Mouse (Mus musculus): ENCODE results near the gene Akap12.

Akap12 gene

GRCm38 (mm10) chr10:4266041-4266930, at the start of gene Akap12:
Gene Akap12, plus strand, starts transcription at chr10:4266380.
- peak; percentile 36 to 45 for DNase-seq (ENCODE audit: low spot score in 2 of 2)

- no peak for DNase-seq (ENCODE audit: low spot score in 2 of 2)
Measured at GRCm38 (mm10) chr10:4230563-4231359, 35.4 kb upstream of the Akap12 start.

DNA sequence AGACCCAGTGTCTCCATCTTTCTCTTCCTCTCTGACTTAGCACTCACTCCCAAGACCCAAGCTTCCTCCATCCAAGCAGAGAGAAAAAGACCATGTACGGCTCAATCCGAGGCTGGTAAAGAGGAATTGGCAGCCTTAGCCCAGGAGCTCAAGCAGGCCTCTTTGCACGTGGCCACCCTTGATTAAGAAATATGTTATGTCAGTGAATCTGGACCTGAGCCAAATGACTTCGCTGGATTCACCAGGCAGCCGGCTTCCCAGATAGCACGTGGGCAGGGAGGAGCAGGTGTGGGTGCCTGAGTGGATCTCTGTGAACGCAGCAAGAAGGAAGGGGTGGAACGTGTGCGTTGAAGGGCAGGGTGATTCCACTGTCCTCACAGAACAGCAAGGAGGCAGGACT, 33.1 kb upstream of the Akap12 start:
- DNase-seq (ENCODE audit: low spot score in 2 of 2), result no peak

GRCm38 (mm10) chr10:4239794-4240574, 26.2 kb upstream of the Akap12 start:
- DNase-seq (ENCODE audit: low spot score in 2 of 2), result peak in 1 of 2 experiments; percentile 14

- DNase-seq (ENCODE audit: low spot score in 2 of 2), result peak; percentile 44 to 45
Measured at GRCm38 (mm10) chr10:4243591-4244300, 22.4 kb upstream of the Akap12 start.

GRCm38 (mm10) chr10:4245812-4246211, 20.4 kb upstream of the Akap12 start:
- DNase-seq (ENCODE audit: low spot score in 2 of 2), result peak; percentile 20 to 54

DNA sequence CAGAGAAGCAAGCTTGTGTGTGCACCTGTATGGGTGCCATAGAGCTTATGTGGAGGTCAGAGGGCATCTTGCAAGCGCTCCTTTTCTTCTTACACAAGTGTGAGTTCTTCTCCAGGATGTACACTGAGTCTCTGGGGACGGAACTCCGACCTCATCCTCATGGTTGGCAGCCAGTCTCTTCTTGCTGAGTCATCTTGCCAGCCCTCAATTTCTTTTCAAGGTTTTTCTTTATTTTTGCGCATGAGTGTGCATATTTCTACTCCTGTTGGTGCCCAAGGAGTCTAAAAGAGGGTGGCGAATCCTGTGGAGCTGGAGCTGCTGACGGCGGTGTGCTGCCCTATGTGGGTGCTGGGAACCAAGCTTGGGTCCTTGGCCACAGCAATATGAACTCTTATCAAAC, 19.8 kb upstream of the Akap12 start:
- no peak for DNase-seq (ENCODE audit: low spot score in 2 of 2)

- DNase-seq (ENCODE audit: low spot score in 2 of 2), result no peak
Measured at GRCm38 (mm10) chr10:4249235-4249845, 16.8 kb upstream of the Akap12 start.

GRCm38 (mm10) chr10:4250681-4251080, 15.5 kb upstream of the Akap12 start:
- DNase-seq (ENCODE audit: low spot score in 2 of 2), result no peak

- no peak for DNase-seq (ENCODE audit: low spot score in 2 of 2)
Measured at GRCm38 (mm10) chr10:4253613-4254012, 12.6 kb upstream of the Akap12 start.

DNA sequence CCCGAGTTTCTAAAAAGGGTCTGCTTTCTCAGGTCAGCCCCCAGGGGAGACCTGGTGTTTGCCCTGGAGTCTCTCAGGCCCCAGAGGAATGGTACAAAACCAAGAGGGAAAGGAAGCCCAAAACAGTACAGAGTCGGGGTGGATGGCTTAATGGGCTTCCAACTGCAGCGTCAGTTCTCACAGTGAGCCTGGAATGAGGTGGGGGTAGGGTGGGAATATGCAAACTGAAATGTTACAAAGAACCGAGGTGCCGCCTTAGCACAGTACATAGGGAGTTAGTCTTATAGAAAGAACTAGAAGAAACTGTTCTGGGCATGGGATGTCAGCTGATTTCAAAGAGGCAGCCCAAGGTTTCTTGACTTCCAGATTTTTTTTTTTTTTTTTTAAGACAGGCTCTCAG, 11.7 kb upstream of the Akap12 start:
- no peak for DNase-seq (ENCODE audit: low spot score in 2 of 2)

DNA sequence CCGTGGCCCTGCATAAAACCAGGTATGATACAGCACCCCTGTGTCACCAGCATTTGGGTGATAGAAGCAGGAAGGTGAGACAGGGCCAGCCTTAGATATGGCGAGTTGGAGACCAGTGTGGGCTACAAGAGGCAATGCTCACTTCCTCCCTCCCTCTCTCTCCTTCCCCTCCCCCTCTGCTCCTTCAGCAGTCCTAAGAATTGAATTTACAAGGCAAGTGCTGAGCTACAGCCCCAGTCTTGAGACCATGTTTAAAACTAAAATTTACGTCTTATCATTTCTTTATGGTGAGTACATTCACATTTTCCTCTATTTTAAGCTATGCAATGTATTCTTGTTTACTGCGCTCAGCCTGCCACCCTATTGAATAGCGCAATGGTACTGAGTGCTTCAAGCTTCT, 5.3 kb upstream of the Akap12 start:
- no peak for DNase-seq (ENCODE audit: low spot score in 2 of 2)

DNA sequence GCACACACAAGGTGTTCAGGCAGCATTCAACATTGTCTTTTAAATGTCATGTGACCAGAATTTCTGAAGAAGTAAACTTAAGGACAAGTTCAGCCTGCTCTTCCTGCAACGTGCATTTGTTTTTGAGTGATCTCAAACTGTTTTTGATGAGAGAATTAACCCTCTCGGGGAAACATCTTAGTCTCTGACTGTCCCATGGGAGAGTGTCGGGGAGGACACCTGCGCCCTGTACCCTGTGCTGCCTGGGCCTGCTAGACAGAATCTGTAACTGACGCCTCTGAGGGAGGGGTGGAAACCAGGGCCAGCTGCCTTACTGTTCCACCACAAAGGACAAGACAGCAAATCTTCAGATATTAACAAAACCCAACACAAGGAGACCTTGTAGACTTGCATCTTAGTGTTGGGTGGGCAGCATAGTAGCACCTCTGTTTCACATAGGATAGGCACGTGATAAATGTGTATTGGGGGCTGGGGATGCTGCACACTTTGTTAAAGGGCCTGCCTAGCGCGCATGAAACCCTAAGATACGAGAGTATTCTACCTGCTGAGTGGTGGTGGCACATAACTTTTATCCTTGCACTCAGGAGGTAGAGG, 4.7 kb upstream of the Akap12 start:
- DNase-seq (ENCODE audit: low spot score in 2 of 2), result no peak

DNA sequence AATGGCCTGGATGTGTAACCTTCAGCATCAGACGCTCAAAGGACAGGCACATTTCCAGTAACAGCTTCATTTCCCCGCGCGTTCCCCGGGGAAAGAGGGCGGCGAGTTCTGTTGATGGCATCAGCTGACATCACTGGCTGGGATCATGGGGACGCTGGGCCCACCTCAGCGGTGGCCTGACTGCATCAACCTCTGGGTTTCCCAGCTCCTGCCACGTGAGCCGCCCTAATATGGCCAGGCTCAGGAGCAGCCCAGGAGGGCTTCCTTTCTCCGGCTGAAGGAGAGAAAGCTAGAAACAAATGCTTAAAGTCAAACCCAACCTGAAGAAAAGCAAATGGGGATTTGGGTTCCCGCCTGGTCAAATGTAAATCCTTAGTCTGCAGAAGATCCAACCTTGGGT, 539 bp upstream of the Akap12 start:
- DNase-seq (ENCODE audit: low spot score in 2 of 2), result peak; percentile 45 to 56

- no peak for DNase-seq (ENCODE audit: low spot score in 2 of 2)
Measured at GRCm38 (mm10) chr10:4266931-4267310, 741 bp downstream of the Akap12 start.

DNA sequence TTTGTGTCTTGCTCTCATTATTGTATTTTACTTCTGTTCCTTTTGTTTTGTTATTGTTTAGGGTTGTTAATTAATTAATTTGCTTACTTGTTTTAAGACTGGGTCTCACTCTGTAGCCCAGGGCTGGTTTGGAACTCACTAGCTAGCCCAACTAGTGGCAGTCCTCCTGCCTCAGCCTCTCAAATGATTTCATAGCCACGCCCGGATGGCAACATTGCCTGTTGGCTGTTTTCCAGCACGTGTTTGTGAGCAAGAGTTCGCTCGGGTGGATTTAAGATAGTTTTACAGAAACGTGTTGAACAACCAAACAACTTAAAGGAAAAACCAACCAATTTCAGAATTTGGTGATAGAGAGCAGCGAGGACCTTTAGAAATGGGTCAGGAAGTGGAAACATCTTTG, 1.3 kb downstream of the Akap12 start:
- no peak for DNase-seq (ENCODE audit: low spot score in 2 of 2)

DNA sequence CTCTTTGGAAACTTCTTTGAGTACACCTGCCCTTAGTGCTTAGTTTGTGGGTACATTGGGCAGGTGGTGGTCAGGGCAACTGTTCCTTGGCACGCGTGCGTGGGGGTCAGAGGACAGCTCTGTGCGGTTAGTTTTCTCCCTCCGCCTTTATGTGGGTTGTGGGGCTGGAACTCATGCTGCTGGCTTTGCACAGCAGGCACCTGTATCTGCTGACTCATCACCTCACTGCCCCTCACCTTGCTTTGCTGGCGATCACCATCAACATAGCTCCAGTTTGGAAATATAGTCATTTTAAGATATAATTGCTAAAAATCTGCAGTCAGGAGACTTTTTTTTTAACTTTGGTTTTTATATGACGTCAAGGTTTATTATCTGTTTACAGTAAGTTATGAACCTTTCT, 2.0 kb downstream of the Akap12 start:
- no peak for DNase-seq (ENCODE audit: low spot score in 2 of 2)

- DNase-seq (ENCODE audit: low spot score in 2 of 2), result no peak
Measured at GRCm38 (mm10) chr10:4275572-4275971, 9.4 kb downstream of the Akap12 start.

GRCm38 (mm10) chr10:4276081-4276480, 9.9 kb downstream of the Akap12 start:
- DNase-seq (ENCODE audit: low spot score in 2 of 2), result no peak

DNA sequence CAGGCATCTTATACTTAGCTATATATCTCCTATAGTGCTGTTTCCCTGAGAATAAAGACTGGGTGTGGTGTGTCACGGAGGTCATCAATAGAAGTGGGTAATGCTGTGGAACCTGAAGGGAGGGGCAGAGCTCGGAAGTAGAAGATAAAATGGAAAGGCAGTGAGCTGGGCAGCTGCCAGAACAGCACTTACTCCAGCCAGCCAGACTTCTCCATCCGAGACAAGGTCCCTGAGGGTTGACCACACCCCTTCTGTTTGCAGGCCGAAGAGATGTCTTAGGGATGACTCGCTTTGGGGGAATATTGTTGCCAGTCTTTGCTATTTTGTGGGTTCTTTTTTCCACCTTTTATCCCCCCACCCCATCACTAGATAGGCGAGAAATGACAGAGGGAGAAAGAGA, 11.9 kb downstream of the Akap12 start:
- DNase-seq (ENCODE audit: low spot score in 2 of 2), result peak in 1 of 2 experiments; percentile 46

DNA sequence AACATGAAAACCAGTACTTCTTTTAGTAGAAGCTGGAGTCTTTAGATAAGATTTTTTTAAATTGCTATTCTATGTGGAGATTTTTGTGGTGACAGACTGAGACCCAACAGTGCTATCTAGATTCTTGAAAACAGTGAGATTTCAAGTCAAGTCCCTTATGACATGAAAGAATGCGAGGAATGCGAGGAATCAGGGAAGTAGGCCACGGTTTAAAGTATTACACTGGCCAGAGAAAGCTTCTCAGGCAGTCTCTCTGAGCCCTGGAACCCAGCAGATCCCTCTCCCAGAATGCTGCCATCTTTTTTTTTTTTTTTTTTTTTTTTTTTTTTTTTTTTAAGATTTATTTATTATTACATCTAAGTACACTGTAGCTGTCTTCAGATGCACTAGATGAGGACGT, 16.2 kb downstream of the Akap12 start:
- DNase-seq (ENCODE audit: low spot score in 2 of 2), result peak in 1 of 2 experiments; percentile 11
